Mouse (Mus musculus) small intestine, adult 2 months (tissue): ENCODE results near the gene Mmp24.

ENCODE experiments used
- CTCF ChIP-seq: fragments of 200-500 bp; IDR thresholded peaks from 2 replicates; pipeline ENCODE4 v1.5.1; 2012; ENCODE audit warnings: low read depth, mild to moderate bottlenecking, control low read depth, inconsistent platforms, low read length, moderate library complexity, mixed read lengths; ENCODE audit not compliant: insufficient replicate concordance, insufficient read length; ENCODE audit errors: extremely low read depth
- POLR2A ChIP-seq: fragments of 200-500 bp; IDR thresholded peaks from 2 replicates; pipeline ENCODE4 v1.6.1; 2012; ENCODE audit warnings: low read depth, mild to moderate bottlenecking, control low read depth, inconsistent platforms, low read length, moderate library complexity

GRCm38 (mm10) chr2:155784534-155784933, 9.4 kb downstream of the Mmp24 start:
- no peak for TF ChIP-seq POLR2A
- TF ChIP-seq CTCF: no peak
